Mouse (Mus musculus) spleen, postnatal 10 days (tissue): ENCODE data around the gene Nxpe4.
"Not testable (repeated sequence)": the region's sequence is repeated elsewhere in the genome, so short reads cannot be mapped to it uniquely, and the experiment has no call there.

ENCODE experiments used
- DNase-seq, 2 experiments: peaks; one replicate each; pipeline ENCODE4 v3.0.0; 2021 to 2022; ENCODE audit warnings: low spot score in 2 of 2

Nxpe4 gene

DNA sequence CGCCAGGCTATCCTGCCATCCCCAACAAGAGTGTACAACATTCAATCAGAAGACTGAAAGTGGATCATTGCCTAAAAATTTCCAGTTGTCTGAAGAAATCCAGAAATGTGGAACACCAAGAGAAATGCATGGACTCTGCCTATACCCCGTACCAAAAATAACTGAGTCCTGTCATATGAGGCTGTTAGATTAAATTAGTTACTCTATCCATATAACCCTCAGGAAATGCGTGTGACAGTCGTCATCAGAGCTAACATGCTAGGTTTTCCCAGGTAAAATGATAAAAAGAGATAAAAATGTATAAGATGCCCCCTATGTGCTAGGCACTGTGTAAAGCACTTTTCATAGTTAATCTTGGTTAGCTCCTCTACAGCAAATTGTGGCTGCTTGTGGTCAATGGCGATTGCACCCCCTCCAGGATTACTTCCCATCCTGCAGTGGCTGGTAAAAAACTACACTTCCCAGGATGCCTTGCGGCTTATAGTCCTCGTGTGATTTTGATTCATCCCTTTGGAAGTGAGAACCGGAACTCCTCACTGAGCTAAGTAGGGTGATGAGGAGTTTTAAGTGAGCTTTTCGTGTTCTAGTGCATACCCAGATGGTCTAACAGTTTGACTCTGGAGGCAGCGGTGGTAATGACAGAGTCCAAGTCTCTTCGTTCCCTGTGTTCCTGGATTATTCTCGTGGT lies at the start of gene Nxpe4:
TSS of gene Nxpe4 (plus strand) at position 519 of the 688 bp plus-strand sequence.
- DNase-seq = no peak

GRCm38 (mm10) chr9:48126815-48127214 lies 35.0 kb upstream of the Nxpe4 start:
- DNase-seq = no peak

DNA sequence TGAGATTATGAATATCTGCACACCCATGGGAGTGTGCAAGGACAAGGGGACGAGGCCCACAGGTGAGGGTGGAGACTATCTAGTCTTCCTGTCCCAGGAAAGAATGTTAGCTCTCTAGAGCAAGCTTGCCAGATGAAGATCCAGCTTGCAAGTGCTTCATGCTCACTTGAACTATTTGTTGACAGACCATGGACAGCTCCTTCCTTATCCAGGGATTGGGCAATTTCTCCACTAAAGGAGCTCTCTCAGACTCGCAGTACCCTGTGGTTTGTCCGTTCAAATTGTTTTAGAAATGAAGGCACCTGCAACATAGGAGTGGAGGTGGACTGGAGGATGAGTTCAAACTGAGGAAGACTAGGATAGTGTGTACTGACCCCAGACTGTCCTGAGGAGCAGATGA lies 24.3 kb upstream of the Nxpe4 start:
- no peak for DNase-seq

- DNase-seq = no peak
Observed at GRCm38 (mm10) chr9:48140485-48141411, 21.1 kb upstream of the Nxpe4 start.

DNA sequence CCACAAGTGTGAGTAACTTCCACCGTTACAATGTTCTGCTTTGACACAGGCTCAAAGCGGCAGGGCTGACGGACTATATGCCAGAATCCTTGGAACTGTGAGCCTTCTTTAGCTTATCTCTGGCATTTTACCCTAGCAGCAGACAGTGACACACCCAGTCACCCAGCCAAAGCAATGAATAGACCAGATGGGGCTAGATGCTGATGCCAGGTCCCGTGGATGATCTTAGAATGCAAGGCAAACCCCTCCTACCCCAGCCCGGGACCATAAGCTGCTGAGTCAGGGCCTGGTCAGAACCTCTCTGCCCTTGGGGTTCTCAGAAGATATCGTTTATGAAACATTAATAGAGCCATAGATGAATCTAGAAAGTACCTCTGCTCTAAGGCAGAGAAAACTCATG lies 19.2 kb upstream of the Nxpe4 start:
- DNase-seq = no peak

- DNase-seq = no peak
Observed at GRCm38 (mm10) chr9:48146761-48147160, 15.1 kb upstream of the Nxpe4 start.

GRCm38 (mm10) chr9:48166531-48166930 lies 4.7 kb downstream of the Nxpe4 start:
- not testable (repeated sequence) for DNase-seq

- peak in 1 of 2 experiments; percentile 21 for DNase-seq
Observed at GRCm38 (mm10) chr9:48176764-48177163, 14.9 kb downstream of the Nxpe4 start.

DNA sequence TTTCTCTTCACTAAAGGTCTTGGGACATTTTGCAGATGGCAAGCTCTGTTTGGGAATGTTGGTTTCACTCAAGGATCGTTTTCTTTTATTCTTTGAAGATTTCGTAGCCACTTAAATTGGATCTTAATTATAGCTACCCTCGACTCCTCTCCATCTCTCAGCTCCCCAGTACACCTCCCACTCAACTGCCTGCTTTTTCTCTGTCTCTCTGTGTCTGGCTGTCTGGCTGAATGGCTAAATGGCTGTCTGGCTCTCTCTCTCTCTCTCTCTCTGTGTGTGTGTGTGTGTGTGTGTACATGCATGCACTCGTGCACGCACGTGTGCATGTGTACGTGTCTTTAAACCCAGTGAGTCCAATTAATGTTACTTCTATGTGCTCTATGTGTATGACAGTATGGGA lies 19.5 kb downstream of the Nxpe4 start:
- no peak for DNase-seq

DNA sequence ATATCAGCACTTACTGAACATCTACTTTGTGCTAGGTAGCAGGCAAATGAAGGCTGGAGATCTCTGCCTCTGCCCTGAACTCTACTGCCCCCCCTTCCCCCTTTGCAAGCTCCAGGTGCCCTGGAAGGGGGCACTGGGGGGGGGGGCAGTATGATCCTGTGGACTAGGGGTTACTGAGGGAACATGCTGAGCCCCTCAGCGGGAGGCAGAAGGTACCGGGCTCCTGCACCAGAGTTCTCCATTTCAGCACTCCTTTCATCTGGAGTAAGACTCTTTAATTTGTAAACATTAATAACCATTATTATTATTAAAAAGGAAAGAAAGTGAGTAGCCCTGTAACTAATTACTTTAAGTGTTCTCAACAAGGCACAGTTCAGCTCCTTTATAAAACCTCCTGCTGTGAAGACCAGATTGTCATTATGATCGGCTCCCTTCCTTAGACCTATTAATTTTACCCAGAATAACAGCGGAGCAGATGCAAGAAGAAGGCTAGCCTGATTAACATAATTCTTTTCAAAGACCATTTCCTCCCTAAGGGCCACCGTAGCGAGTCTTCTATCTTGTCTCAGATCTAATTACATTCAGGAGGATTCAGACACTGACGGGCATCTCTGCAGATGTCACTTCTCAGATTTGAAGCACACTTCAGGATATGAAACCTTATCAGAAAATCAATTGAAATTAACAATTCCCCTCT lies 21.0 kb downstream of the Nxpe4 start:
- DNase-seq = no peak

DNA sequence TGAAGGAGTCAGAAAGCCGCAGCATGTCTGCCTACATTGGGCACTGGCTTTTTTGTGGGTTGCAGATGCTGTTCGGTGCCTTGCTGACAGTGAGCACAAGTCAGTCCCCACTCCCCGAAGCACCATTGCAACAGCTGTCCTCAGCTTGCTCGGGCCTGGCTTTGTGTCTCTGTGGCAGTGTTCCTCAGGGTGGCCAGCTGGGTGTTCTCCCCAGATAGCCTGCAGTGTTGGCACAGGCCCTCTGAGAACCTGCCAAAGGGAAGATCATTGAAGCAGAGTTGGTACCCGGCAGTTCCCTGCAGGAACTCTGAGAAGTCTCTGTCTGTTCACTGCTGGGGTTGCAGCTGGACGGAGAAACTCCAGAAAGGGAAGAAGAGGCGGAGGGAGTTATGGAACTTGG lies 22.5 kb downstream of the Nxpe4 start:
- no peak for DNase-seq

DNA sequence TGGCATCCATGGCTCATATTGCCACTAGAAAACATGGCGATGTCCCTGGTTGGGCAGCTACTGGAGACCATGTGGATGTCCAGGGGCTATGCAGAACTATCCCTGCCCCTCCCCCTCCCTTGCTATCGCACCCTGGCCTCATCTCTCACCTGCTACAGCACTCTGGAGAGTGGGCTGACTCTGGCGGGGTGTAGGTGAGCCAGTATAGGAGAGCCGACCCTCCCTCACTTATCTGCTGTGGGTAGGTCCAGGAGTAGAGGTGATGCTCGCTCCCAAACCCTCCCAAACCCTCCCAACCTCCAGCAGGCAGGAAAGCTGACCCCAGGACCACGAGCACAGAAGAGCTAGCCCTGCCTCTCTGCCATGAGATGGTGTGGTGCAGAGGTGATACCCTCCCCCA lies 27.0 kb downstream of the Nxpe4 start:
- DNase-seq = no peak

- DNase-seq = no peak
Observed at GRCm38 (mm10) chr9:48197458-48197884, 35.6 kb downstream of the Nxpe4 start.

DNA sequence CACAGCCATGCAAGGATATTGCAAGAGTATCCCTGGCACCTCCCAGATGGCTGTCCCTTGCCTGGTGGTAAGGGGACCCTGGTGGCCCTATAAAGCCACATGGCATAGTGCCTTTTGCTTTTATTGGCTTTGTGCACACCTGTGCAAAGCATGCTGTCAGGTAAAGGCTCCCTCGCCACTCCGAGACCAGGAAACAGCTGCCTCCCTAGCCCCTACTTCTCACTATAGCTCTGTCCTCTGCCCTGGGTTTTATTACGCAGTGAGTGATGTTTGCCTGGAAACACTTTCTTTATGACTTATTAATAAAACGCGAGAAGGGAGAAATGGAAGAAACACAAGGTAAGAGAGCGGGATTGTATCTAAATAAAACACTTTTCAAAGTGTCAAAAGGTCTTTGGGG lies 49.1 kb downstream of the Nxpe4 start:
- DNase-seq = no peak

DNA sequence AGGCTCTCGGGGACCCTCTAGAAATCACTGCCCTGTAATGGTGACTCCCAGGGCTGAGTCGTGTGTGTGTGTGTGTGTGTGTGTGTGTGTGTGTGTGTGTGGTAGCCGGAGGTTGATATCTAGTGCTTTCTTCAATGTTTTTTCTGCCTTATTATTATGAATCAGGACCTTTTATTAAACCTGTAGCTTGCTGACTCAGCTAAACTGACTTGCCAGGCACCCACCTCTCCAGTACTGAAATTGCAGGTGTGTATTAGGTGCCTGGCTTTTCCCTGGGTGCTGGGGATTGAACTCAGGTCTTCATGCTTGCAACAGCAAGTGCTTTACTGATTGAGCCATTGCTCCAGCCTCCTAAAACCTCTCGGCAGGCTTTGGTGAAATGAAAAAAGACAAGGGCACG lies 50.1 kb downstream of the Nxpe4 start:
- no peak for DNase-seq

- no peak for DNase-seq
Observed at GRCm38 (mm10) chr9:48214751-48215150, 52.9 kb downstream of the Nxpe4 start.

GRCm38 (mm10) chr9:48216091-48217001 lies 54.5 kb downstream of the Nxpe4 start:
- DNase-seq = no peak

- no peak for DNase-seq
Observed at GRCm38 (mm10) chr9:48230706-48231105, 68.9 kb downstream of the Nxpe4 start.

DNA sequence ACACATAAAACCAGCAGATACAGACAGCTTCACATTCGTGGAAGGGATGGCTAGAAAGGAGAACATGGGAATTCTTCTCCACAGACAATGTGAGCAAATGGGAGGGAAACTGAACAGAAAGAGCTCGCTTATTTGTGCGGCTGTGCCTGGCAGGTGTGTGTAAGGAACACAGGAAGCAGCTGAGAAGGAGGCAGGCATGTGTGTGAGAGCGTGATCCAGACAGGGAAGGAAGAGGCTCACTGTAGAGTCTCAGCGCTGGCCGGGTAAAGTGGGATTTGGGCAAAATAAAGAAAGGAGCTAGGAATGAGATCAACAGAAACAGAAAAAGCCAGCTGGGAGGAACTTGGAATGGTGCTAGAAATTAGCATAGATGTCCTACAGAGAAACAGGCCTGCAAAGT lies 74.6 kb downstream of the Nxpe4 start:
- DNase-seq = no peak

GRCm38 (mm10) chr9:48238153-48238755 lies 76.4 kb downstream of the Nxpe4 start:
- DNase-seq = peak; percentile 33 to 69

- DNase-seq = no peak
Observed at GRCm38 (mm10) chr9:48239461-48239860, 77.6 kb downstream of the Nxpe4 start.
